Mouse (Mus musculus): Measurements from ENCODE around the gene Lnx2.

The Lnx2 gene

GRCm38 (mm10) chr5:147018761-147019160, 57.6 kb downstream of the Lnx2 start:
- no peak for DNase-seq (ENCODE audit: low read depth)

DNA sequence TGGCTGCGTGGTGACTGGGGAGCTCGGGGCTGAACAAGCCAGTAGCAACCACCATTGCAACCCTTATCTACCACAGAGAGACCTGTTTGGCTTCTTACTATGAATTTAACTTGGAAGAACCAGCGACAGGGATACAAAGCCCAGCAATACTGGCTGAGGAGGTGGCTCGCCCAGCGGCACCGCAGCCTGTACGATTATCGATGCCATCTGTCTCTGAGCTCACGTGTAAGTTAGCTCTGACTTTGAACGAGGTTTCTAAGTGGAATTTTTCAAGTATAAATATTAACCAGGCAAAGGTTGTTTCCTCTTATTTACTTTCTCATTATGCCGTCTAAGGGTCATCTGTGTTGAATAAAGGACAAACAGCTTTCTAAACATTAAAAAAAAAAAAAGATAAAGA, 58.9 kb downstream of the Lnx2 start:
- no peak for DNase-seq (ENCODE audit: low read depth)

GRCm38 (mm10) chr5:147016622-147017021, 59.8 kb downstream of the Lnx2 start:
- no peak for DNase-seq (ENCODE audit: low read depth)

DNA sequence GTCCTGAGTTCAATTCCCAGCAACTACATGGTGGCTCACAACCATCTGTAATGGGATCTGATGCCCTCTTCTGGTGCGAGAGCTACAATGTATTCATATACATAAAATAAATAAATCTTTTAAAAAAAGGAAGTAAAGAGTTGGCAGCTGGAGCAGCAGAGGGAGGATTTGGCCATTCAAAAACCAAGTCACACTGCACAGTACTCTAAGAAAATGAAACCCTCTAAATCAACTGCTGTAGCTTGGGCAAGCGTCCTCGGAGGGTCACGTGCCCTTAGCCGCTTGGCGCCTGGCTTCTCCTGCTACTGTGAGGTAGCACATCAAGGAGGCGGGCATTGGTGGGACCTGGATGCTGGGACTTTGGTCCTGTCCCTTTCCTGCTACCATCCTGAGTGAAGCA, 61.2 kb downstream of the Lnx2 start:
- DNase-seq (ENCODE audit: low read depth), result no peak

- DNase-seq (ENCODE audit: low read depth), result no peak
Observed at GRCm38 (mm10) chr5:147013845-147014244, 62.5 kb downstream of the Lnx2 start.

DNA sequence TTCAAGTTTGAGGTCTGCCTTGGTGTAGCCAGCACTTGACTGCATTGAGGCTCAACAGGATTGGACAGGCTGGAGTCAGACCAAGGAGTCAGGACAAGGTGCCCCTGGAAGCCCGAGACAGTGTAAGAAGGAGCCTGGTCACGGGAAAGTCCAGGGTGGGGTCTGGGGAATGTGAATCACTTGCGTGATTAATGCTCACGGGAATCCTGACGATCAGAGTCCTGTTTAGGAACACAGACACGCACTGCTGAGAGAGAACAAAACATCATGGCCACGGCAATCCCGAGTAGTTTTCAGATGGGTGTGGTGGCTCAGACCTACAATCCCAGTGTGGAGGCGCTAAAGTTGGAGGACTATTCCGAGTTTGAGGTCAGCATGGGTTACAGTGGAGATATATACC, 65.1 kb downstream of the Lnx2 start:
- no peak for DNase-seq (ENCODE audit: low read depth)

- no peak for DNase-seq (ENCODE audit: low read depth)
Observed at GRCm38 (mm10) chr5:147003303-147003702, 73.1 kb downstream of the Lnx2 start.

GRCm38 (mm10) chr5:147001312-147001711, 75.1 kb downstream of the Lnx2 start:
- no peak for DNase-seq (ENCODE audit: low read depth)

DNA sequence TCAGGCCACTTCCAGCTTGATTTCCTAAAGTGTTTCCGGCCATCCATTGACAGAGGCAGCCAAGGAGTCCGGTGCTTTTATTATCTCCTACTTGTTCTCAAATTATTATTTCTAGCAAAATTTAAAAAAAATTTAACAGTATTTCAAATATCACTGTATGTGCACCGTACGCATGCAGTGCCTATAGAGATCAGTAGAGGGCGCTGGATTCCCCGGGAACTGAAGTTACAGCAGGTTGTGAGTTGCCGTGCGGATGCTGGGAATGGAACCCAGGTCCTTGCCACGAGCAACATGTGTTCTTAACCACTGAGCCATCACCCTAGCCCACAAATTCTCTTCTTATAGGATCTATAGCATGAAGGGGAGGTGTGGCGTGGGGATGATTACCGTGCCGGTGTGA, 77.6 kb downstream of the Lnx2 start:
- no peak for DNase-seq (ENCODE audit: low read depth)

- DNase-seq (ENCODE audit: low read depth), result no peak
Observed at GRCm38 (mm10) chr5:146996812-146997211, 79.6 kb downstream of the Lnx2 start.

- DNase-seq (ENCODE audit: low read depth), result no peak
Observed at GRCm38 (mm10) chr5:146994973-146995372, 81.4 kb downstream of the Lnx2 start.

DNA sequence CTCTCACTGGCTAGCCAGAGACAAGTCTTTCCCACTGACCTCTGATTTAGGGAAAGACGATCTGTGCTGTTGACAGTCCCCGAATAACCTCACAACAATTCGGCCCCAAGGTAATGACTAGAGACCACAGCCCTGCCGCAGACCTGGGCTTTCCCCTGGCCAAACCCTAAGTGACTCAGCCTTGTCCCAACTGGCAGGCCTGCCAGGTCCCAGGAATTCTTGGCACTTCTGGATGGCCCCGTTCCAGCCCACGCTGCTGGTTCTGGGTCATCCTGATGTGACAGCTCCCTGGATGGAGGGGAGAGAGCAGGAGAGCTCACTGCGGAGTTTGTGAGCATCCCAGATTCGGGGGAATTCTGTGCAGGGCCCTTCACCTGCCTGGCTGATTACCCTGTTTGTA, 82.9 kb downstream of the Lnx2 start:
- DNase-seq (ENCODE audit: low read depth), result no peak

DNA sequence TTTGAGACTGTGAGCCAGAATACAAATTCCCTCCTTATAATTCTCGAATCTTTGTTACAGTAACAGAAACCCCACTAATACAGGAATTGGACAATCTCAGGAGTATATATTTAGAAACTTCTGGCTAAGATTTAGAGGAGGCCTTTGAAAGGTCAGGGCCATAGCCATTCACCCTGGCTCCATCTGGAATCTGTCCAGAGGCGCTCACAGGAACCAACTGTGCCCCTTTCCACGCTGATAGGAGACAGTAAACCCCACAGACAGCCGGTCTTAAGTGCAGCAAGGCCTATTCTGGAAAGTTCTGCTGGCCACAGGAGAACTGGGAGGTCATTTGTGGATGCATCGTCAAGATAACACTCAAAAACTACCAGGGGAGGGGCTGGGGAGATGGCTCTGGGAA, 87.3 kb downstream of the Lnx2 start:
- no peak for DNase-seq (ENCODE audit: low read depth)

DNA sequence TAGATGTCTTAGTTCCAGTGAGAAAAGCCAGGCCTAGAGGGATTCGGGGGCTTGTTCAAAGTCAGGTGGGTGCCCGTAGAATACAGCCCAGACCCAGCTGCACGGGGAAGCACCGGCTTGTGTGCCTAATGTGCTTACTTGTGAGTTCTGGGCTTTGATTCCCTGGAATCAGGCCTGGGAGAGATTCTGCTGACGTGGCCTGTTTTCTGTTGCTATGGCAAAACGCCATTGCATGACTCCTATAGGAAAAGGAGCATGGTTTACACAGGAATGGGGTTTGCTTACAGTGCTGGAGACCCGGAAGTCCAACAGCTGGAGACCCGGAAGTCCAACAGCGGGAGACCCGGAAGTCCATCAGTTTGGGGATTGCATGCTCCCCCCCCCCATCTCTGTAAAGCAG, 88.8 kb downstream of the Lnx2 start:
- DNase-seq (ENCODE audit: low read depth), result no peak

DNA sequence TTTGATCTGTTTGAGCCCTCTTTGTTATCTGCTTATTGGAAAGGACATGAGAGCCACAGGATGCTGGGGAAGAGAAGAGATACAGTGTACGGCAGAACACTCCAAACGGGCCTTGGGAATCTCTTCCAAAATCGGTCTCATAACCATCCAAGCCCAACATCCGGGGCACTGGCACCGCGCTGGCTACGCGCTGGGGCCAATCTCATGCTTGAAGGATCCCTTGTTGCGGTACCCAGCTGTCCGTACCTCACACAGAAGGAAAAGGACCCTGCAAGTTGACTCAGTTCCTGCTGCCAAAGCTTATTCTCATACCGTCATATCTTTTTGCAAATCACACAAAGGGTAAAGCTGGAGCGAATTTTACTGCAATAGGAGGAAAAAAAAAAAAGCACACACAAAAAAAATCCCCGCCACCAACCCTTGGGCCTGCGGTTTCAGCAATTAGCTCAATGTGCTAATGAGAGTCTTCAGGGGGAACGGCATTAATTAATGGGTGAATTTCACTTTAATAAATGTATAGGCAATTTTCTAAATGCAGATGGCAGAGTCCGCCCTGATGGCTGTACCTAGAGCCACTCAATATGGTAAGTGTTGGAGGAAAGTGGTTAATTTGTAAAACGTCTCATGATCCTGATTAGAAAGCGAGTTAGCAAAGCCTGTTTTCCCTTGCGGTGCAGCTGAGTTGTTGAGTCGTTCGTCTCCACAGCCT, 90.5 kb downstream of the Lnx2 start:
- no peak for DNase-seq (ENCODE audit: low read depth)

- peak; percentile 38 for DNase-seq (ENCODE audit: low read depth)
Observed at GRCm38 (mm10) chr5:146983216-146983615, 93.2 kb downstream of the Lnx2 start.

GRCm38 (mm10) chr5:146981376-146981775, 95.0 kb downstream of the Lnx2 start:
- DNase-seq (ENCODE audit: low read depth), result no peak

DNA sequence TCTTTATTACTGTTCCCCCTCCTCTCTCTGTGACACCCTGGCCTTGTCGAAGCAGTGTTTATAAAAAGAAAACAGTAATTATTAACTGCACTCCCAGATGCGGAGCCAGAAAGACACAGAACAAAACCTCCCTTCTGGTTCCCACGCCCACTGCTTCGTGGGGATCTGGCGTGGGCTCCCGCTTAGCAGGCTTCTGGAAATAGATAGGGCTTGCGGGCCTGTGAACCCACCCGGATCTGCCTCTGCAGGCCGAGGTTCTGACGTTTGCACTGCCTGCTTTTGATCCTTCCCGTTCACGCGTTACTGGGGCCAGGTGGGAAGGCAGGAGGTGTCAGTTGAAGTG, 101.6 kb downstream of the Lnx2 start:
- DNase-seq (ENCODE audit: low read depth), result no peak

DNA sequence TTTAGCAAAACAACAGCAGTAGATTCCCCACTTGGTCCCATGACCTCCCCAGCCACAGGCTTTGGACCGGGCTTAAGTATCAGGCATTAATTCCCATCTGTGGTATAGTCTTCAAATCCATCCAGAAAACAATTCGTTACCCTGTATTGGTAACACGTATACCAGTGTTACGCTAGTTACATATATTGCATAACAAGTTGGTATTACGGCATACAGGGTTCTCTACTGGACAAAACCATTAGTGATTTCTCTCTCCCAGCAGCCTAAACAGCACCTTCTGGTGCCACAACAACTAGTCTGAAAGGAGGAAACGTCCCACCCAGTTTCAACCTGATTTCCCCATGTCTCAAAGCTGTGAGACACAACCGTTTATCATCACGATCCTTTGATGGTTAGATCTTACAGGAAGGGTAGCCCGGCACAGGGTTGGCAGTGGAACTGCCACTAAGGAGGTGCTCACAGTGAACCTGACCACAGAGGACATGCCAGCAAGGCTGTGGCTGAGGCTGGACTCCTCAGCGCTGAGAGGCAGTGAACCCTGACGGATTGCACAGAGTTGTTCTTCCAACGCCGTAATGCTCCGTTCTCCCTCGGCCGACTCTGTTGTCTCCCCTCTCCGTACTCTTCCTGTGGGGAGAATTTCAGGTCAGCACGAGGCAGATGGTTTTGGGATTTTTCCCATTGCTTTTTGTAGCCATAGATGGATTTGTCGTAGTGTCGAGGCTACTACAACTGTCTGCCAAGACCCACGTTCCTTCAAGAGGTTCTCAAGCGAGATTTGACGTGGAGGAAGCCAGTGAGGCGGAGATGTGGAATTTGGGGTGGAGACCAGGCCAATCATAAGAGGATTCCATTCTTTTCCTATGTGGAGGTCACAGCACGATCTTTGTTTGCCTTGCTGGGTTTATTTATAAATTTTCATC, 102.3 kb downstream of the Lnx2 start:
- DNase-seq (ENCODE audit: low read depth), result no peak

DNA sequence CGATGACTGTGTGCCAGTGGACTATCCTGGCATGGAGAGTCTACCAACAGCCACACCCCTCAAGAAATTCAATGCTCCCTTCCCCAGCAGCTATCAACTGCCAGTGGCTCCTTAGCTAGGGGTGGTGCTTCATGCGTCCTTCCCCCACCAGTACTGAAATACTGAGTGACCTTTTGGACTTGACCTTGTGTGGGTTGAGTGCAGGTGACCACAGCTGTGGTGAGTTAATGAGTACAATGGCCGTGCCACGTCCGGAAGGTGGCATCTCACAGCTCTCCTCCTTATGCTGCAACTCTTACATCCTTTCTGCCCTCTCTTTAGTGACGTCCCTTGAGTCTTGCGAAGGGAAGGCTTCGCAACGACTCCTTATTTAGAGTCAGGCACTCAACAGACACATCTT, 103.0 kb downstream of the Lnx2 start:
- DNase-seq (ENCODE audit: low read depth), result no peak

GRCm38 (mm10) chr5:146971776-146972561, 104.4 kb downstream of the Lnx2 start:
- DNase-seq (ENCODE audit: low read depth), result no peak

GRCm38 (mm10) chr5:146968695-146969393, 107.5 kb downstream of the Lnx2 start:
- no peak for DNase-seq (ENCODE audit: low read depth)

Measured in c-Kit-positive CD71-negative TER-119-negative erythroid progenitor cells, embryonic 14.5 days (primary cell).